Mouse (Mus musculus): ENCODE measurements at regions not wholly inside any gene's neighbourhood (a gene's known extent, or its start where the extent isn't known, plus 50 kb on each side); places are given as distances from the start of the nearest gene placed in this dataset.

GRCm38 (mm10) chr1:127009699-127010098, 179.1 kb upstream of the Nckap5 start:
- no peak for DNase-seq (ENCODE audit: inconsistent ontology term)

GRCm38 (mm10) chr1:127001700-127002099, 171.1 kb upstream of the Nckap5 start:
- DNase-seq (ENCODE audit: inconsistent ontology term) = peak; percentile 79

- peak; percentile 62 for DNase-seq (ENCODE audit: inconsistent ontology term)
These were observed 162.6 kb upstream of the Nckap5 start for GRCm38 (mm10) chr1:126993061-126993640.

GRCm38 (mm10) chr1:126992441-126992840, 161.8 kb upstream of the Nckap5 start:
- DNase-seq (ENCODE audit: inconsistent ontology term) = no peak

GRCm38 (mm10) chr1:126982805-126983204, 152.2 kb upstream of the Nckap5 start:
- peak; percentile 80 for DNase-seq (ENCODE audit: inconsistent ontology term)

GRCm38 (mm10) chr1:126980311-126980710, 149.7 kb upstream of the Nckap5 start:
- no peak for DNase-seq (ENCODE audit: inconsistent ontology term)

DNA sequence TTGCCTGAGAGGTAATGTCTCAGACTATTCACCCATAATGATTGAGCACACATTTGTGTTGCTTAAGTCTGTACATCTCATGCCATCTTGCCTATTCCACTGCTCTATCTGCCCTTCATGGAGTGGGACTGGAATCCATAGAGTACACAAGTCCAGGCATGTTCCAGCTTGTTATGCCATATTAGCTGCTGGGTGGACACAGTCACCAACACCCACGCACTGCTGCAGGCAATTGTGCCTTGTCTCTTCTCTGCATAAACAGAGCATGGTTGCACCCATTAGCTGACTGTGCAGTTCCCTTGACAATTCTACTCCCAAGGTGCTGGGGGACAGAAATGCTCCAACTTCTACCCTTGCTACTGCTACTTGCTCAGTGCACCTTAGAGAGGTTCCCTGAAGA, 143.3 kb upstream of the Nckap5 start:
- peak; percentile 56 for DNase-seq (ENCODE audit: inconsistent ontology term)

GRCm38 (mm10) chr1:126971777-126972421, 141.3 kb upstream of the Nckap5 start:
- DNase-seq (ENCODE audit: inconsistent ontology term) = peak; percentile 9

GRCm38 (mm10) chr1:126971118-126971517, 140.5 kb upstream of the Nckap5 start:
- DNase-seq (ENCODE audit: inconsistent ontology term) = no peak

DNA sequence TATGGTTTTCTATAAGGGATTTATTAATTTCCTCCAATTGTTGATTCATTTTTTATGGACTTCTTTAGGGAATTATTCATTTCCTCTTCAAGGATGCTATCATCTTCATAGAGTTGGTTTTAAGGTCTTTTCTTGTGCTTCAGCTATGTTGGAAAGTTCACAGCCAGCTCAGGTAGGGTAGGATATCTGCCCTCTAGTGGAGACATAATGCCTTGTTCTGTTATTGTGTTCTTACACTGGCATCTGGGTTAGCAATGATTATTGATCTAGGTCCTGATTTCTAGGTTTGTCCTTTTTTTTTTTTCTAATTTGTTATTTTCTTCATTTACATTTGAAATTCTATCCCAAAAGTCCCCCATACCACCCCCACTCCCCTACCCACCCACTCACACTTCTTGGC, 135.8 kb upstream of the Nckap5 start:
- no peak for DNase-seq (ENCODE audit: inconsistent ontology term)

DNA sequence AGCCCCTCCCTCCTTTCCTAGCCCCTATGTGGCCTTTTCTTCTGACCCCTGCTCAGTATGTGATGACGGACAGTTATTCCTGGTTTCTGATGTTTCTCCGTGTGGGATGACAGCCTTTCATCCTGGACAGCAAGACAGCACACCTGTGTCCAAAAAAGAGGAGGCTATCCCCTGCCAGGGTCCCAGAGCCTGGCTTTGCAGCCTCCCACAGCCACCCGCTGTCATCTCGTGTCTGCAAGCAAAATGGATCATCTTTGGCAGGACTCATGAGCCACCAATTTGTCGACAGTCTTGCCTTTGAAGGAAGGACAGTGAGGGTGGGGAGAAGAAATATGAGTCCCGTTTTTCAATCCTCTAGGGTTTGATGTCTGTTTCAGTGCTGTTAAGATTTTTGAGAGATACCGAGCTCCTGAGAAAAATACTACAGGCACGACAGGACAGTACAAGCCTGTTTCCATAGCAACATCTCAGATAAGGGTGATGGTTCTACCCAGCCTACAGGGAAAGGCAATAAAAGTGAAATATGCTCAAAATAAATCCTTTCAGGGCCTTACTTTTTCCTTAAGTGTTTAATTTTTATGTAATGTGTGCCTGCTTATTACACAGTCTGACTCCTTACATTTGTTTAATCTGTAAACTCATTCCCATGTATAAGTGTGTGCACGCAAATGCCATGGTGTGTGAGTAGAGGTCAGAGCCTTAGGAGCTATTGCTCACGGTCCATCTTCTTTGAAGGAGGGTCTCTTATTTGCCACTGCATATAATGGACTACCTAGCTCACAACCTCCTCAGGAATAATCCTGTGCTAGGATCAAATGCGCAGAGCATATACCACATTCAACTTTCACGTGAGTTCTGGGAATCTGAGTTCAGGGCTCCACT, 125.5 kb upstream of the Nckap5 start:
- DNase-seq (ENCODE audit: inconsistent ontology term) = no peak

DNA sequence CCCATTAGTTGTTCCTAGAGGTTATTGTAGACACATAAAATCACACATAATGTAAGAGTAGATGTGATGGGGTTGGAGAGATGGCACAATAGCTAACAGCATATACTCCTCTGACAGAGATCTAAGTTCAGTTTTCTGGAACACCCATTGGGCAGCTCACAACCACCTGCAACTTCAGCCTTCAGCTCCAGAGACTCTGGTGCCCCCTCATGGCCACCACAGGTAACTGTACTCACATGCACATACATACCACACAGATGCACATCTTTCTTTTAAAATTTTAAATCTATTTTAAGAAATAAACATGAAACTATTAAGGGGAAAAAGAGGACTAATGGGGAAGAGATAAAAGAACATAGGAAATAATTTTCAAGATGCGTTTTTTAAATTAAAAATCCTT, 117.3 kb upstream of the Nckap5 start:
- no peak for DNase-seq (ENCODE audit: inconsistent ontology term)

GRCm38 (mm10) chr1:126932658-126933057, 102.1 kb upstream of the Nckap5 start:
- no peak for DNase-seq (ENCODE audit: inconsistent ontology term)

GRCm38 (mm10) chr1:126931754-126932153, 101.2 kb upstream of the Nckap5 start:
- peak; percentile 70 for DNase-seq (ENCODE audit: inconsistent ontology term)

DNA sequence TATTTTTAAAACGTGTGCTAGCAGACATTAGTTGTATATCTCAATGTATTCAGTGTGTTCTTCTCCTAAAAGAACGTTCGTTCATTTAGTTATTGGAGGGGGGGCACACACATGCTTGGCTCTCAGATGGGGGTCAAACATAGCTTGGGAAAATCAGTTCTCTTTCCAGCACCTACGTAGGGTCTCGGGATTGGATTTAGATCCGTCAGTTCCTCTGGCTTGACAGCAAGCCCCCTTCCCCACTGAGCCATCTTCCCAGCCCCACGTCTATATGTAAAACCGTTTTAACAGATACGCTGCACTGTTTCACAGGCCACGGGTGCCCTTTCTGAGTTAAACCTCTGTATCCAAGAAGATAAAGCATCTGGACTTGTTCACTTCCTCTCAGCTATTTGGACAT, 100.5 kb upstream of the Nckap5 start:
- no peak for DNase-seq (ENCODE audit: inconsistent ontology term)

DNA sequence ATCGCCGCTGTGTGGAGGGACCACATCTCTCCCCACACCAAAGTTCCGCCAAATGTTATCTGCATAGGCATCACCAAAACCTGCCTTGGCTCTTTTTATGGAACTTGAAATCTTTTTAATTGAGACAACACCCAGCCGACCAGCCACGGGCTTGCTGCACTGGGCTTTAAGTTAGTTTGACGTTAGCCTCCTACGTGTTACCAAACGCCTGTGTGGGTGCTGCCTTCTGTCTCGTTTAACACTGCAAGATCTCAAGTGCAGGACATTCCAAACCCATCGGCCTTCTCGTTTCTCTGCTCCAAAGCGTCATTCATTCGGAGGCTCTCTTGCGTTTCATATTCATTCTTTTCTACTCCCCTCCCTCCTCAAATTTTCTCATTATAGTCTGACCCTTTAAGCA, 100.0 kb upstream of the Nckap5 start:
- DNase-seq (ENCODE audit: inconsistent ontology term) = no peak

GRCm38 (mm10) chr1:126929666-126930065, 99.1 kb upstream of the Nckap5 start:
- no peak for DNase-seq (ENCODE audit: inconsistent ontology term)

- no peak for DNase-seq (ENCODE audit: inconsistent ontology term)
These were observed 97.6 kb upstream of the Nckap5 start for GRCm38 (mm10) chr1:126928186-126928585.

DNA sequence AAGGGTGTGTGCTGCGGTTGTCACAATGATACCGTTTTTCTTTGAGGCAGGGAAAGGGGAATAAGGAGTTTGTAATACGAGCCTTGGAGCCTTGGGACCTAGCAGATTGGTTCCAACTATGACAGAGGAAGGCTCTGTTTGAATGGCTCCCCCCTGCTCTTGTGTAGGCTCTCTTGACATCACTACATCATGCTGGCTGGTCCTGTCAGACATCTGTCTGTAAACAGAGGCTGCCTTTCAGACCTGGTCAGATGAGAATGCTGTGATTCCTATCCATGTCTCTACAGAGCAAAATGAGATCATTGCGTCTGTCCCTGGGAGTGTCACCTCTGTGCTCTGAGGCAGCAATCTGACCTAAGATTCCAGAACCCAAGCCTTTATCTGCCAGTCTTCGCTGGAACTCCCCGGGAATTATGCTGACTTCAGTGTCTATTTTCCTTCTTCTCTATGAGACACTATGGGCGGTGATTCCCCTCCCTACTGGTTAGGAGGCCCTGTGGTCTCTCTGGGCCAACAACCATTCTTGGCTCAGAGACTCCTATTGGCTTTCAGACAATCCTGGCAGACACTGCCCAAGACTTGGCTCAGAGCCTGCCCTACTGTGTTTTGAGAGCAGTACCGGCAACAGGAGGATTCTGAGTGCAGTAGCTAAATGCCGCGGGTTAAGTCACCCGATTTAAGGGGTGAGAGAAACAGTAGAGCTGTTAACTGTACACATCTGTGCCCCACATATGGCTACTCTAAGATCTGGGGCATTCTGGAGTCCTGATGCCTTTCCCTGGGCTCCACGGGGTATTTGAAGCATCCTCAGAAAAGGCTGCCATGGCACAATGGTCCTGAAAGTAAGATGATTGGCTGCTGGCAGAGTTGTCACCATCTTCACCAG, 94.8 kb upstream of the Nckap5 start:
- peak; percentile 95 for DNase-seq (ENCODE audit: inconsistent ontology term)

DNA sequence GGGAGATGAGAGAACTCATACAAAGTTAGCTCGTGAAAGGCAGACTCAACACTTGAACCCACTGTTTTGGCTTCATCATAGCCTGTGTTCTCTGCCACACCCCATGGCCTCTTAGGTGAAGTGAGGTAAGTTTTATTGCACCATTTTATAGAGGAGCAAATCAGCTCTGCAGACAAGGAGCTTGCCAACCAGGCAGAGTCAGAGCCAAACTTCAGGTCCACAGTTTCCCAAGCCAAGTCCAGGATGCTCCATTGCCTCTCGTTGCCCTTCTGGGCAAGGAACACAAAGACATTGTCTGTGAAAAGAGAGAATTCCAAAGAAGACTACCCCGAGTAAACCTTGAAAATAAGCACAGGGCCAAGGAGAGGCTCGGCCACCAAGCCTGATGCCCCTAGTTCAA, 93.4 kb upstream of the Nckap5 start:
- DNase-seq (ENCODE audit: inconsistent ontology term) = no peak

DNA sequence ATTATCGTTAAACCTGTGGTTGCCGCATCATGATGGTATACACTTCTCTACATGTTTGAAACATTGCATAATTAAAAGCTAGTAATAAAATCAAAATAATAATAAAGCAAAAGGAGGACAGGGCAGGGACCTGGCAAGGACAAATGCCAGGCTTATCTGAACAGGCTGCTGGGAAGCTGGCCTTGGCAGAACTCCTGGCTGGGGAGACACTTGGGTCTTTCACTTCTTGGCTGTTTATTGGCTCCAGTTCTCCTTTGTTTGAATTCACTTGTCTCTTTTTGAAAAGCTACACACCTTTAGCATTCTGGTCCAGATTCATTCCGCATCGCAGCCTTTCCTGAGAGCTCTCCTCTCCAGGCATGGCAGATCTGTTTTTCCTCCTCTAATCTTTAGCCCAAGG, 91.6 kb upstream of the Nckap5 start:
- DNase-seq (ENCODE audit: inconsistent ontology term) = no peak

DNA sequence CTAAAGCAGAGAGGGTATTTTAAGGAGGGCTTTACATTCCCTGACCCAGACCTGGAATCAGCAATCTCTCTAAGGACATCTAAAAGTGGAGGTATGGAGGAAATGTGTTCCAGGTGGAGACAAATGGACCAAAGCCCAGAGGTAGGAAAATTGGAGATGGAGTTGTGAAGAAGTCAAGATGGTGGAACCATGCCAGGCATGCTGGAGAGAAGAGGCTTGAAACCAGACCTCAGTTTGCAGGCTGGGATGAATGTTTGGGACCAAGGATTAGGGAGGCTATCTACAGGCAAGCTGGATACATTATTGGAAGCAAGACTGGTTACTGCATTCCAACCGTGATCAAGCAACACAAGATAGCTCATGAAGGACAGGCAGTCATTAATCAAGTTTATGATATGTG, 88.3 kb upstream of the Nckap5 start:
- no peak for DNase-seq (ENCODE audit: inconsistent ontology term)

All from Muller cell, postnatal 12 days (primary cell).